Mouse (Mus musculus) MEL (cell line): ENCODE data around the gene Csnk1g2. TPM values are rescaled to one million over a fixed set of nuclear protein-coding genes. Genes with fewer than 3 reads are reported as not detected.

Experiments used
- DNase-seq: peaks from one replicate; pipeline ENCODE4 v3.0.0; 2011; ENCODE audit warnings: low read depth, low spot score
- H3K27ac ChIP-seq: 2 replicates; pipeline ENCODE4 v1.5.1; 2012; ENCODE audit warnings: low read depth, mild to moderate bottlenecking, control low read depth, low read length, moderate library complexity; ENCODE audit not compliant: control insufficient read depth
- H3K27me3 ChIP-seq, 2 experiments: fragments of 150-350 bp in 1 of 2; sonication (generic) in 1 of 2; 2 replicates each; pipeline ENCODE4 v1.6.1; 2012; ENCODE audit warnings: low read length in 2 of 2, mild to moderate bottlenecking in 2 of 2, improper control_type of control experiment in 1 of 2, moderate library complexity in 1 of 2; ENCODE audit not compliant: insufficient read depth in 2 of 2, control insufficient read depth in 1 of 2
- H3K36me3 ChIP-seq, 2 experiments: 2 replicates each; pipeline ENCODE4 v1.6.1; 2012 to 2014; ENCODE audit warnings: low read length in 2 of 2, improper control_type of control experiment in 1 of 2, inconsistent platforms in 1 of 2, mild to moderate bottlenecking in 1 of 2; ENCODE audit not compliant: insufficient read depth in 2 of 2, control insufficient read depth in 1 of 2
- H3K4me1 ChIP-seq, 2 experiments: fragments of 150-350 bp in 1 of 2; sonication (generic) in 1 of 2; 2 replicates each; pipeline ENCODE4 v1.6.1; 2012; ENCODE audit warnings: low read length in 2 of 2, improper control_type of control experiment in 1 of 2, mild to moderate bottlenecking in 1 of 2; ENCODE audit not compliant: insufficient read depth in 2 of 2, control insufficient read depth in 1 of 2
- H3K4me3 ChIP-seq, 2 experiments: fragments of 150-350 bp in 1 of 2; sonication (generic) in 1 of 2; 2 replicates each; pipeline ENCODE4 v1.5.1; 2012; ENCODE audit warnings: low read depth in 2 of 2, low read length in 2 of 2, mild to moderate bottlenecking in 2 of 2, moderate library complexity in 2 of 2, control low read depth in 1 of 2, improper control_type of control experiment in 1 of 2; ENCODE audit not compliant: control insufficient read depth in 1 of 2, insufficient read depth in 1 of 2
- H3K79me2 ChIP-seq: 2 replicates; pipeline ENCODE4 v1.6.1; 2012; ENCODE audit warnings: mild to moderate bottlenecking, low read length, moderate library complexity; ENCODE audit not compliant: control insufficient read depth, poor library complexity, insufficient read depth
- H3K9ac ChIP-seq: 2 replicates; pipeline ENCODE4 v1.6.1; 2012; ENCODE audit warnings: low read depth, mild to moderate bottlenecking, control low read depth, low read length, moderate library complexity; ENCODE audit not compliant: control insufficient read depth, poor library complexity, severe bottlenecking
- H3K9me3 ChIP-seq: fragments of 150-350 bp; sonication (generic); replicated peaks from 2 replicates; pipeline ENCODE4 v1.6.1; 2012; ENCODE audit warnings: mild to moderate bottlenecking, low read length, improper control_type of control experiment, moderate library complexity; ENCODE audit not compliant: insufficient read depth
- CHD1 ChIP-seq: IDR thresholded peaks from 2 replicates; pipeline ENCODE4 v1.6.1; 2012; ENCODE audit warnings: low read depth, mild to moderate bottlenecking, inconsistent platforms, low read length, improper control_type of control experiment
- KAT2A ChIP-seq: conservative IDR thresholded peaks from 2 replicates; pipeline ENCODE4 v1.6.1; 2012; ENCODE audit warnings: low read depth, low read length, improper control_type of control experiment, inconsistent platforms
- MAFK ChIP-seq: IDR thresholded peaks from 2 replicates; pipeline ENCODE4 v1.6.1; 2011; ENCODE audit warnings: low read depth, mild to moderate bottlenecking, low read length, improper control_type of control experiment, borderline replicate concordance
- MEF2A ChIP-seq: IDR thresholded peaks from 2 replicates; pipeline ENCODE4 v1.6.1; 2014; ENCODE audit warnings: low read depth, mild to moderate bottlenecking, inconsistent platforms, low read length, improper control_type of control experiment; ENCODE audit not compliant: poor library complexity, insufficient replicate concordance, severe bottlenecking; ENCODE audit errors: extremely low read depth
- MXI1 ChIP-seq: IDR thresholded peaks from 2 replicates; pipeline ENCODE4 v1.6.1; 2011; ENCODE audit warnings: mild to moderate bottlenecking, low read depth, low read length, improper control_type of control experiment
- NRF1 ChIP-seq: IDR thresholded peaks from 2 replicates; pipeline ENCODE4 v1.6.1; 2014; ENCODE audit warnings: low read depth, mild to moderate bottlenecking, inconsistent platforms, low read length, improper control_type of control experiment, moderate library complexity; ENCODE audit not compliant: poor library complexity, insufficient read depth, severe bottlenecking
- POLR2A ChIP-seq, 2 experiments: IDR thresholded peaks; 2 replicates each; pipeline ENCODE4 v1.6.1; 2011 to 2012; ENCODE audit warnings: low read length in 2 of 2, mild to moderate bottlenecking in 2 of 2, control low read depth in 1 of 2, improper control_type of control experiment in 1 of 2, low read depth in 1 of 2, moderate library complexity in 1 of 2; ENCODE audit not compliant: control insufficient read depth in 1 of 2, insufficient read depth in 1 of 2, poor library complexity in 1 of 2
- POLR2AphosphoS2 ChIP-seq: IDR thresholded peaks from 2 replicates; pipeline ENCODE4 v1.6.1; 2011; ENCODE audit warnings: low read length, improper control_type of control experiment
- POLR2AphosphoS5 ChIP-seq: IDR thresholded peaks from 2 replicates; pipeline ENCODE4 v1.6.1; 2012; ENCODE audit warnings: low read depth, borderline replicate concordance, mild to moderate bottlenecking, inconsistent platforms, low read length, moderate library complexity, mixed read lengths
- RAD21 ChIP-seq: IDR thresholded peaks from 2 replicates; pipeline ENCODE4 v1.6.1; 2011; ENCODE audit warnings: mild to moderate bottlenecking, low read depth, low read length, improper control_type of control experiment
- RCOR1 ChIP-seq: IDR thresholded peaks from 2 replicates; pipeline ENCODE4 v1.6.1; 2012; ENCODE audit warnings: low read depth, mild to moderate bottlenecking, inconsistent platforms, low read length, improper control_type of control experiment
- USF1 ChIP-seq: IDR thresholded peaks from 2 replicates; pipeline ENCODE4 v1.6.1; 2014; ENCODE audit warnings: low read depth, mild to moderate bottlenecking, inconsistent platforms, low read length, improper control_type of control experiment, moderate library complexity
- USF2 ChIP-seq, 2 experiments: IDR thresholded peaks; 2 replicates each; pipeline ENCODE4 v1.6.1; 2011 to 2012; ENCODE audit warnings: improper control_type of control experiment in 2 of 2, low read length in 2 of 2, borderline replicate concordance in 1 of 2, inconsistent platforms in 1 of 2, low read depth in 1 of 2, mild to moderate bottlenecking in 1 of 2; ENCODE audit not compliant: insufficient read depth in 1 of 2
- ZC3H11A ChIP-seq: IDR thresholded peaks from 2 replicates; pipeline ENCODE4 v1.6.1; 2012; ENCODE audit warnings: low read depth, mild to moderate bottlenecking, inconsistent platforms, low read length, improper control_type of control experiment
- ZKSCAN1 ChIP-seq: IDR thresholded peaks from 2 replicates; pipeline ENCODE4 v1.6.1; 2012; ENCODE audit warnings: low read depth, mild to moderate bottlenecking, inconsistent platforms, low read length, improper control_type of control experiment, moderate library complexity
- polyA plus RNA-seq, 2 experiments: library from polyadenylated mRNA; stranded (reverse) in 1 of 2; unstranded in 1 of 2; fragments of >175 nt in 1 of 2; fragments of >200 nt in 1 of 2; gene quantifications; 2 replicates each; pipeline versions ENCODE4 v1.2.1 to v1.2.4; 2012; ENCODE audit warnings: low replicate concordance in 2 of 2, low read depth in 1 of 2; ENCODE audit not compliant: insufficient read length in 2 of 2, insufficient read depth in 1 of 2, missing spikeins in 1 of 2
- total RNA-seq: library from RNA; depleted of rRNA; stranded (reverse); fragments of 300-350 nt; gene quantifications from 2 replicates; pipeline ENCODE4 v1.2.3, GENCODE M21; 2012

Csnk1g2 gene
- total and polyA plus RNA-seq, 3 experiments: 132 to 231 TPM; not detected in 1

DNA sequence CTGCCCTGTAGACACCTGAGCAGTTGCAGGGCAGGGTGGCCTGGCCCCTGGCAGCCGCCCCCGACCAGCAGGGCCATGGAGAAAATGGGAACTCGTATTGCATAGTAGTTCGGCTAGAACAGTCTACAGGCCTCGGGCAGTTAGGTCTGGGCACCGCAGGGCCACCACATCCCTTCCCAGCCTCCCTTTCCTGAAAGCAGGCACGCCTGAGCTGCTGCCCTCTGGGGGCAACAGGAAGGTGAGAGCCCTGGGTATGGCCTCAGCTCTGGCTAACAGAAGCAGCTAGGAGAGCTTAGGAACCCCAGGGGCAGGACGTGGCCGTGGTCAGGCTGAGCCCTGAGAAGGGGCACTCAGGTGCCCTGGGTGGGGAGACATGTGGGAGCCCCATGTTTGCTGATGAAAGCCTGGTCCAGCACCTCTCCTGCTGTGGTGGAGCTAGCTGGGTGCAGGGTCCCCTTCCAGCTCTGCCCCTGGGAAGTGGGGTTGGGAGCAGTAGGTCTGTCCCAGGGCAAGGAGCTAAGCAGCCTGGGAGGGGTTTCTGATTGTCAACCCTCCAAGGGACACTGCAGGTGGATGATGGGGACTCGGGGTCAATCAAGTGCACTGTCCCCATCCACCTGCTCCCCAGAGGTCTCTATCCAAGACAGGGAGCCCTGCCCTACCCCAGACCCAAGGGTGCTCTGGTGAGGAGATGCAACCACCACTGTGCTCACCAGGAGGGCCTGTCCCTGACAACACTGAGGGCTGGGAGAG lies 43.5 kb downstream of the Csnk1g2 start:
- H3K36me3 ChIP-seq: peaks cover 2 to 14% of the 10 kb centered on the region in 2 experiments
- H3K4me3 ChIP-seq: no peak overlapping the region
- H3K4me1 ChIP-seq: peaks cover 5 to 24% of the 10 kb centered on the region in 2 experiments

DNA sequence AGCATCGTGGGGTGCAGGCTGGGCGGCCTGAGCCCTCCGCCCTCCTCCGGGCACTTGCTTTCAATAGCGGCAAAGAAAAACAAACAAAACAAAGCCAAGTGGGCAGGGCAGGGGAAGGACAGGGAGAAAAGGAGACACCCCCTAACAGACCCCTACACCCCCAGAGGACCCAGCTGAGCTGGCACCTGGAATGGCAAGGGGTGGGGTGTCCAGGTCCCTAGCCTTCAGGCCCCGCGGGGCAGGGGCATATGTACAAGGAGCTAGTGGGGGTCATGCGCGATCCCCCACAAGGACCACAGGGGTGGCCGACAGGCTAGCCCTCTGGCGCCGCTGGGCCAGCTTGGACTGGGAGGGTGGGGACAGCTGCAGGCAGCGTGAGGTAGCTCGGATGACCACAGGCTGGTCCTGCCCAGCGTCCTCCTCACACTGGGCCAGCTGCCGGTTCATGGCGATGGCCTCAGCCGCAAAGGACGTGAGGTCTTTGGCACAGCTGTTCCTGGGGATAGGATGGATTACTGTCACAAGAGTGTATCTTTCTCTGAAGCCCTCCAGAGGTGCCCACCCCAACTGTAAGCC lies 44.3 kb downstream of the Csnk1g2 start:
- H3K79me2 ChIP-seq: peaks cover under 1% of the 10 kb centered on the region
- no peak for DNase-seq
- no peak overlapping the region for H3K27ac ChIP-seq
- no peak for TF ChIP-seq ZC3H11A
- TF ChIP-seq POLR2AphosphoS5: no peak
- TF ChIP-seq RCOR1: no peak
- TF ChIP-seq USF2 (IDR thresholded peaks at IDR 0.05; ENCODE audit: borderline replicate concordance in 1 of 2, insufficient read depth in 1 of 2, low read depth in 1 of 2, low read length in 2 of 2): no peak
- TF ChIP-seq RAD21: no peak
- no peak for TF ChIP-seq MAFK
- no peak for TF ChIP-seq CHD1
- no peak for TF ChIP-seq POLR2AphosphoS2
- no peak for TF ChIP-seq POLR2A (IDR thresholded peaks at IDR 0.05; ENCODE audit: control insufficient read depth in 1 of 2, insufficient read depth in 1 of 2, low read depth in 1 of 2, low read length in 2 of 2, poor library complexity in 1 of 2)
- no peak for TF ChIP-seq ZKSCAN1
- no peak overlapping the region for H3K9ac ChIP-seq
- no peaks in the 10 kb centered on the region for H3K9me3 ChIP-seq
- H3K27me3 ChIP-seq: no peaks in the 10 kb centered on the region
- no peak overlapping the region for H3K4me3 ChIP-seq
- H3K4me1 ChIP-seq: peaks cover 5 to 24% of the 10 kb centered on the region in 2 experiments
- H3K36me3 ChIP-seq: peaks cover 2 to 14% of the 10 kb centered on the region in 2 experiments

More for the DNA sequence above, 43.5 kb downstream of the Csnk1g2 start:
- Histone ChIP-seq H3K9ac (no peak overlapping the region), H3K9me3 (no peaks in the 10 kb centered on the region), H3K79me2 (no peaks in the 10 kb centered on the region; the same call in 1 of the 2 replicates), H3K27me3 (no peaks in the 10 kb centered on the region), H3K27ac (no peak overlapping the region)
- no peak for DNase-seq
- no peak for TF ChIP-seq ZC3H11A
- no peak for TF ChIP-seq NRF1
- no peak for TF ChIP-seq KAT2A
- no peak for TF ChIP-seq MXI1
- no peak for TF ChIP-seq USF1
- no peak for TF ChIP-seq MEF2A
